Mouse (Mus musculus): ENCODE measurements around the gene Arg1.

Gene Arg1

GRCm38 (mm10) chr10:24926962-24927720, at the start of gene Arg1:
TSS of gene Arg1 (minus strand) at chr10:24927484.
- in situ Hi-C loops (cut with MboI, MseI): no loop called here

GRCm38 (mm10) chr10:24973845-24974514, 46.7 kb upstream of the Arg1 start:
- in situ Hi-C loops (cut with MboI, MseI): no loop called here

- in situ Hi-C loops (cut with MboI, MseI): no loop called here
Measured at GRCm38 (mm10) chr10:24973385-24973784, 46.1 kb upstream of the Arg1 start.

GRCm38 (mm10) chr10:24972923-24973322, 45.6 kb upstream of the Arg1 start:
- in situ Hi-C loops (cut with MboI, MseI): no loop called here

GRCm38 (mm10) chr10:24965821-24966550, 38.7 kb upstream of the Arg1 start:
- in situ Hi-C loops (cut with MboI, MseI): loop anchor here (5.0 kb wide), 3 partner anchors 46 to 256 kb away; no protein-coding TSS in a partner anchor

GRCm38 (mm10) chr10:24961889-24962288, 34.6 kb upstream of the Arg1 start:
- in situ Hi-C loops (cut with MboI, MseI): no loop called here

GRCm38 (mm10) chr10:24961112-24961511, 33.8 kb upstream of the Arg1 start:
- in situ Hi-C loops (cut with MboI, MseI): no loop called here

GRCm38 (mm10) chr10:24959043-24959916, 32.0 kb upstream of the Arg1 start:
- in situ Hi-C loops (cut with MboI, MseI): loop anchor here in 1 of 2 experiments (5.0 to 10.0 kb wide), 2 partner anchors 118 to 176 kb away; no protein-coding TSS in a partner anchor

- in situ Hi-C loops (cut with MboI, MseI): loop anchor here in 1 of 2 experiments (5.0 to 10.0 kb wide), 2 partner anchors 119 to 176 kb away; no protein-coding TSS in a partner anchor
Measured at GRCm38 (mm10) chr10:24958280-24959042, 31.2 kb upstream of the Arg1 start.

- in situ Hi-C loops (cut with MboI, MseI): loop anchor here in 1 of 2 experiments (10.0 kb wide), 1 partner anchor 181 kb away; no protein-coding TSS in a partner anchor
Measured at GRCm38 (mm10) chr10:24953876-24954275, 26.6 kb upstream of the Arg1 start.

- in situ Hi-C loops (cut with MboI, MseI): loop anchor here in 1 of 2 experiments (10.0 kb wide), 1 partner anchor 182 kb away; no protein-coding TSS in a partner anchor
Measured at GRCm38 (mm10) chr10:24952549-24952948, 25.3 kb upstream of the Arg1 start.

- in situ Hi-C loops (cut with MboI, MseI): loop anchor here in 1 of 2 experiments (10.0 kb wide), 1 partner anchor 183 kb away; no protein-coding TSS in a partner anchor
Measured at GRCm38 (mm10) chr10:24951575-24951974, 24.3 kb upstream of the Arg1 start.

- in situ Hi-C loops (cut with MboI, MseI): loop anchor here in 1 of 2 experiments (10.0 kb wide), 1 partner anchor 185 kb away; no protein-coding TSS in a partner anchor
Measured at GRCm38 (mm10) chr10:24950223-24950622, 22.9 kb upstream of the Arg1 start.

GRCm38 (mm10) chr10:24948278-24948677, 21.0 kb upstream of the Arg1 start:
- in situ Hi-C loops (cut with MboI, MseI): no loop called here

GRCm38 (mm10) chr10:24947871-24948270, 20.6 kb upstream of the Arg1 start:
- in situ Hi-C loops (cut with MboI, MseI): no loop called here

- in situ Hi-C loops (cut with MboI, MseI): no loop called here
Measured at GRCm38 (mm10) chr10:24930143-24930542, 2.9 kb upstream of the Arg1 start.

- in situ Hi-C loops (cut with MboI, MseI): no loop called here
Measured at GRCm38 (mm10) chr10:24928072-24928471, 788 bp upstream of the Arg1 start.

- in situ Hi-C loops (cut with MboI, MseI): no loop called here
Measured at GRCm38 (mm10) chr10:24926380-24926779, 904 bp downstream of the Arg1 start.

- in situ Hi-C loops (cut with MboI, MseI): no loop called here
Measured at GRCm38 (mm10) chr10:24924296-24924695, 3.0 kb downstream of the Arg1 start.

GRCm38 (mm10) chr10:24922977-24923376, 4.3 kb downstream of the Arg1 start:
- in situ Hi-C loops (cut with MboI, MseI): no loop called here
